Mouse (Mus musculus) Patski (cell line): ENCODE data around the gene Rpl19. TPM values are rescaled to one million over a fixed set of nuclear protein-coding genes. Genes with fewer than 3 reads are reported as not detected.

Experiments
- ATAC-seq: fragments of 100-300 bp; one replicate; pipeline ENCODE4 v1.8.0; 2021
- CTCF ChIA-PET: fragments of 350-600 bp; sonication (Branson Sonifier 250); formaldehyde crosslinking; loops from one replicate; lab custom pipeline; 2022; ENCODE audit warnings: inconsistent platforms; lab: Charles Lee
- POLR2A ChIA-PET: fragments of 350-600 bp; sonication (Branson Sonifier 250); formaldehyde crosslinking; loops from one replicate; lab custom pipeline; 2022; ENCODE audit warnings: antibody characterized with exemption, inconsistent platforms; lab: Charles Lee
- DNase-seq: peaks from one replicate; pipeline ENCODE4 v3.0.0-alpha.2; 2011; ENCODE audit warnings: low read depth, low spot score
- H3K27me3 ChIP-seq: fragments of 371-371 bp; one replicate; pipeline ENCODE4 v1.5.1; 2021
- CTCF ChIP-seq: fragments of 100-300 bp; IDR thresholded peaks from one replicate; pipeline ENCODE4 v1.5.1; 2021
- in situ Hi-C: fragments of 300-500 bp; cut with MboI; formaldehyde crosslinking; loops from 3 replicates; pipeline ENCODE4 v1.11.1; 2018; ENCODE audit warnings: low pct_unique_long_range_greater_than_20kb, mixed read lengths
- polyA plus RNA-seq: library from polyadenylated mRNA; unstranded; gene quantifications from one replicate; pipeline ENCODE4 v1.2.3, GENCODE M21; 2021

Rpl19 gene
- polyA plus RNA-seq, 1 experiment from 2014 or later: 1,363 TPM

GRCm38 (mm10) chr11:97998898-97999608, 27.5 kb upstream of the Rpl19 start:
- in situ Hi-C loops: no loop called here
- no peak for ATAC-seq
- TF ChIP-seq CTCF: no peak
- ChIA-PET CTCF (interaction anchor here (1.2 kb wide), 1 partner anchor 77 kb away, joined by 3 read pairs; no protein-coding TSS in a partner anchor), POLR2A (no interaction called here)
- DNase-seq: no peak
- no peaks in the 10 kb centered on the region for H3K27me3 ChIP-seq

GRCm38 (mm10) chr11:97999748-98000147, 26.8 kb upstream of the Rpl19 start:
- no peak for TF ChIP-seq CTCF
- H3K27me3 ChIP-seq: no peaks in the 10 kb centered on the region
- in situ Hi-C loops: no loop called here
- ATAC-seq (no peak), DNase-seq (no peak)
- POLR2A ChIA-PET: interaction anchor here (0.6 kb wide), 1 partner anchor 58 kb away, joined by 3 read pairs; no protein-coding TSS in a partner anchor
- CTCF ChIA-PET: interaction anchor here (1.2 kb wide), 1 partner anchor 76 kb away, joined by 3 read pairs; no protein-coding TSS in a partner anchor

- CTCF ChIA-PET: no interaction called here
- ATAC-seq (no peak), DNase-seq (no peak)
- H3K27me3 ChIP-seq: no peaks in the 10 kb centered on the region
- in situ Hi-C loops: no loop called here
- TF ChIP-seq CTCF: no peak
- POLR2A ChIA-PET: interaction anchor here (0.6 kb wide), 1 partner anchor 57 kb away, joined by 3 read pairs; no protein-coding TSS in a partner anchor
These were observed 26.0 kb upstream of the Rpl19 start for GRCm38 (mm10) chr11:98000378-98001140.

- DNase-seq: no peak
- CTCF ChIA-PET: interaction anchor here (1.3 kb wide), 1 partner anchor 22 kb away, joined by 3 read pairs; the partner anchor contains the start of gene Cacnb1
- in situ Hi-C loops: no loop called here
- POLR2A ChIA-PET: interaction anchor here (1.3 kb wide), 1 partner anchor 23 kb away, joined by 3 read pairs; no protein-coding TSS in a partner anchor
- no peak for TF ChIP-seq CTCF
- no peak for ATAC-seq
- H3K27me3 ChIP-seq: no peaks in the 10 kb centered on the region
These were observed 25.1 kb upstream of the Rpl19 start for GRCm38 (mm10) chr11:98001351-98001824.

- DNase-seq: no peak
- ChIA-PET CTCF (interaction anchor here (1.1 to 2.0 kb wide), 3 partner anchors 8 to 74 kb away, joined by 3 to 5 read pairs (median 3); partner anchors contain the start of gene Cacnb1), POLR2A (interaction anchor here (1.3 kb wide), 1 partner anchor 22 kb away, joined by 3 read pairs; no protein-coding TSS in a partner anchor)
- no peak for TF ChIP-seq CTCF
- in situ Hi-C loops: no loop called here
- no peaks in the 10 kb centered on the region for H3K27me3 ChIP-seq
- no peak for ATAC-seq
These were observed 24.5 kb upstream of the Rpl19 start for GRCm38 (mm10) chr11:98001986-98002385.

GRCm38 (mm10) chr11:98002627-98003026, 23.9 kb upstream of the Rpl19 start:
- H3K27me3 ChIP-seq: no peaks in the 10 kb centered on the region
- ChIA-PET POLR2A (interaction anchor here (1.3 kb wide), 1 partner anchor 21 kb away, joined by 3 read pairs; no protein-coding TSS in a partner anchor), CTCF (interaction anchor here (1.1 to 2.2 kb wide), 4 partner anchors 9 to 73 kb away, joined by 3 to 5 read pairs (median 4); partner anchors contain the start of gene Cacnb1)

GRCm38 (mm10) chr11:98003171-98003671, 23.3 kb upstream of the Rpl19 start:
- no peak for ATAC-seq
- DNase-seq: no peak
- no peak for TF ChIP-seq CTCF
- H3K27me3 ChIP-seq: no peaks in the 10 kb centered on the region
- CTCF ChIA-PET: interaction anchor here (1.1 to 2.2 kb wide), 4 partner anchors 9 to 72 kb away, joined by 3 to 5 read pairs (median 4); no protein-coding TSS in a partner anchor
- POLR2A ChIA-PET: no interaction called here
- in situ Hi-C loops: no loop called here

More at GRCm38 (mm10) chr11:98002627-98003026, 23.9 kb upstream of the Rpl19 start:
- DNase-seq: no peak
- TF ChIP-seq CTCF: no peak
- in situ Hi-C loops: no loop called here
- ATAC-seq: no peak

GRCm38 (mm10) chr11:98004161-98004560, 22.3 kb upstream of the Rpl19 start:
- CTCF ChIA-PET: interaction anchor here (0.9 to 2.4 kb wide), 6 partner anchors 10 to 71 kb away, joined by 3 to 8 read pairs (median 4); no protein-coding TSS in a partner anchor
- DNase-seq: no peak
- in situ Hi-C loops: no loop called here
- no peak for TF ChIP-seq CTCF
- no peak for ATAC-seq
- POLR2A ChIA-PET: interaction anchor here (0.7 kb wide), 1 partner anchor 22 kb away, joined by 3 read pairs; the partner anchor contains the start of gene Rpl19
- no peaks in the 10 kb centered on the region for H3K27me3 ChIP-seq

- H3K27me3 ChIP-seq: no peaks in the 10 kb centered on the region
- no peak for ATAC-seq
- POLR2A ChIA-PET: interaction anchor here (0.7 kb wide), 1 partner anchor 21 kb away, joined by 3 read pairs; the partner anchor contains the start of gene Rpl19
- CTCF ChIA-PET: interaction anchor here (2.2 to 2.4 kb wide), 2 partner anchors 13 to 68 kb away, joined by 5 to 8 read pairs; no protein-coding TSS in a partner anchor
- no peak for DNase-seq
- no peak for TF ChIP-seq CTCF
- in situ Hi-C loops: no loop called here
These were observed 21.4 kb upstream of the Rpl19 start for GRCm38 (mm10) chr11:98005076-98005475.

- CTCF ChIA-PET: interaction anchor here (1.0 to 2.4 kb wide), 3 partner anchors 11 to 17 kb away, joined by 3 to 8 read pairs (median 6); no protein-coding TSS in a partner anchor
- DNase-seq: no peak
- no peak for TF ChIP-seq CTCF
- no peaks in the 10 kb centered on the region for H3K27me3 ChIP-seq
- ATAC-seq: no peak
- POLR2A ChIA-PET: interaction anchor here (0.7 kb wide), 1 partner anchor 14 kb away, joined by 5 read pairs; no protein-coding TSS in a partner anchor
- in situ Hi-C loops: no loop called here
These were observed 20.8 kb upstream of the Rpl19 start for GRCm38 (mm10) chr11:98005686-98006085.
